Mouse (Mus musculus): Measurements from ENCODE around the gene Tbcd. TPM values are rescaled to one million over a fixed set of nuclear protein-coding genes. Genes with fewer than 3 reads are reported as not detected.

The Tbcd gene
- total RNA-seq, 2 experiments from 2014 or later: 11.0 to 11.6 TPM

DNA sequence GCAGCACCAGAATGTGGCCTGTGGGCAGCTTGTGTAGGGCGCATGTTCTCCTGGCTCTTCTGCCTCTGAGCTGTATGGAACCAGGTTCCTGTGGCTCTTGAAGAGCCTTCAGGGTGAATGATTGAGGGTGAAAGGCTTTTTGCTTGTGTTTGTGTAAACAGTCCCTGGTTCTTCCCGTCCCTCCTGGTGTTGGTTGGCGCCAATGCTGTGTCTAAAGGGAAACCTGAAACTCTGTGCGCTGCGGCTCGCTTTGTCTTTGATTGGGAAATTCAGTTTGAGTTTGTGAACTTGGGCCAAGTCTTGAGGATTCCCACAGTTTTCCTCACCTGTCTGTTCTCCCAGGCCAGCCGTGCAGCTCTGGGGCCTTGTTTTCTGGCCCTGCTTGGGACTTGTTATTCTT, 72.4 kb downstream of the Tbcd start:
- no peak for DNase-seq
- intact Hi-C loops (cut with DNase I): no loop called here

- no peak for DNase-seq
- intact Hi-C loops (cut with DNase I): no loop called here
These were observed 78.0 kb downstream of the Tbcd start for GRCm38 (mm10) chr11:121529747-121530146.

DNA sequence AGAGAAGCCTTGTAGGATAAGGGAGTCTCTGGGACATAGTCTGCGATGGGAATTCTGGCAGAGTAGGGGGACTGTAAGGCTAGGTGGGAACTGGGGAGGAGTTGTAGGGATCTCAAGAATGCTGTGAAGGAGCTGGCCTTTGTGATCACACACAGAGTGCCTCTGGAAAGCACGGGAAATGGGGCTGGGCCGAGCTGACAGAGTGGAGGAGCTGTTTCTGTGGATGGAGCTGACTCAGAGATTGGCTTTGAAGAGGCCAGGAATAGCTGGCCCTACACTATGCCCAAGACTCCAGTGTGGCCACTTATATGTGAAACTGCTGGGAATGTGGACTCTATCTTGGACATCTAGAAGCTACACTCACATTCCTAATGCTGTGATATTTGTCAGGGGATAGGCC, 84.8 kb downstream of the Tbcd start:
- no peak for DNase-seq
- intact Hi-C loops (cut with DNase I): no loop called here

DNA sequence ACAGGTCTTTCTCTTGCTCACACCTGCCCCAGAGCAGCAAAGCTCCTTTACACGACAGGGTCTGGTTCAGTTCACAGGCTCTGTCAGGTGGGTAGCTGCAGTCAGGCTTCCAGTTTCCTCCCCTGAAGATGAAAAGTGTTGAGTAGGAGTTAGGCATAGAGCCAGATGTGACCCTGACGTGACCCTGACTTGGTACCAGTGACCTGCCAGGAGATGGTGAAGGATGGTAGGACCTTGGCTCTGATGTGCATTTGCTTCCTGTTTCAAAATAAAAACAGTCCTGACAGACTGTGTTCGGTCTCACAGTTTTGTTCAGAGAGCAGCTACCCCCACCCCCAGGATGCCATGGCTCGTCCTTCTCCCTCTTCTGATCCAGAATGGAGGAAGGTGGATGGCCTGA, 90.7 kb downstream of the Tbcd start:
- DNase-seq: no peak
- intact Hi-C loops (cut with DNase I): no loop called here

GRCm38 (mm10) chr11:121543287-121543856, 91.6 kb downstream of the Tbcd start:
- intact Hi-C loops (cut with DNase I): no loop called here
- DNase-seq: no peak

- intact Hi-C loops (cut with DNase I): no loop called here
- DNase-seq: no peak
These were observed 92.2 kb downstream of the Tbcd start for GRCm38 (mm10) chr11:121543922-121544321.

DNA sequence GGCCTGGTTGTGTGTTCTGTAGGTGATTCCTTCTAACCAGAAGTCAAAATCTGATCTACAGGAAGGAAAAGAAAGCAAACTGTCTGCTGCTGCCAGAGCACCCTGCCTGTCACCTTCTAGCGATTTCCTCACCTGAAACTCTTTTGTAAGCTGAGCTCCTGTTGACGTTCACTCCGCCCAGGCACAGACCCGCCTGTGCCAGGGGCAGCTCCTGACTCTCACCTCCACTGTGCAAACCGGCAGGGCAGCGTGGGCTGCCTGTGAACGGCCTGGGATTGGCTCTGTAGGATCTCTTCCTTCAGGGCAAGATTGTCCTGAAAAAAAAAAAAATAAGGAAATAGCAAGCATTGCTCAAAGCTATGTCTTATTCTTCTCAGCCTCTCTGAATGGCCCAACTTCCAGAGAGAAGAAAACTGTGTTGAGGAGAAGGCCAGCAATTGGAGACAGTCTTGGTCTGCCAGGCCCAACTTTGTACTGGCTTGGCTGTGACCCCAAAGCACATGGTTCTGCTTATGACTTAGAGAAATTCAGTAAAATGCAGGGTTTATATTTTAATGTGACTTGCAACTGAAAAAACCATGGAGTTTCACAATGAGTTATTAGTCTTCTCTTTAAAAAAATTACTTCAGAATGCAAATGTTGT, 93.1 kb downstream of the Tbcd start:
- intact Hi-C loops (cut with DNase I): no loop called here
- DNase-seq: no peak

GRCm38 (mm10) chr11:121545398-121546034, 93.8 kb downstream of the Tbcd start:
- no peak for DNase-seq

DNA sequence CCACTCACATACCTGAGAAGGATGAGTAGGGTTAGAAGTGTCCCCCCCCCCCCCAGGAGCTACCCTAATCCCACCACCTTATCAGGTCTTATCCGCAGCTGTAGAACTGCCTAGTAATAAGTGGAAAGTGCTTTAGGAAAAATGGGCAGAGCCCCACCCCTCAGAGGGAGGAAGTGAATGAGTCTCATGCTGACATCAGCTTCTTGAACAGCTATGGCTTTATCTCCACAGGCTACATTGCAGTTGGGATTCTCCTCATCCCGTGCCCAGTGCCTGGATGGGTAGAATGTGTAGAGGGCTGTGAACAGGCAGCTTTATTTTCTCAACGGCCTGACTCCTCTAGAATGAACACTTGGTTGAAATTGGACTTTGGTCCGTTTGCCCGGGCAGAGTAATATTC, 95.5 kb downstream of the Tbcd start:
- intact Hi-C loops (cut with DNase I): no loop called here

More at GRCm38 (mm10) chr11:121545398-121546034, 93.8 kb downstream of the Tbcd start:
- intact Hi-C loops (cut with DNase I): no loop called here

DNA sequence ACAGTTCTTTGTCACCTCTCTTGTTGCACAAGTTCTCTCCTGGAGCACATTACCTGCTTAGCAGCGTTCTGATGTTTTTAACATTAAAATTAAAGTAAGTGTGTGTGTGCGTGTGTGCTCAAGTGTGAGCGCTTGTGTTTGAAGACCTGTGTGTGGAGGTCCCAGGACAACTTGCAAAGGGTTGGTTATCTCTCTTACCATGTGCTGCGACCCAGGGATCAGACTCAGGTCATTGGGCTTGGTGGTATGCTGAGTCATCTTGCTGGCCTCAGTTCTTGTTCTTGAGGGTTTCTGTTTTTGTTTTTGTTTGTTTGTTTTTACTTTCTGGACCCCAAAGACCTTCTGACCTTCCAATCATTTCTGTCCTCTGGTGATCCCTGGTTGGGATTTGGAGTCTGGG, 96.2 kb downstream of the Tbcd start:
- no peak for DNase-seq

More for the DNA sequence above, 95.5 kb downstream of the Tbcd start:
- DNase-seq: no peak

GRCm38 (mm10) chr11:121548996-121549842, 97.5 kb downstream of the Tbcd start:
- intact Hi-C loops (cut with DNase I): no loop called here
- DNase-seq: no peak

More for the DNA sequence above, 96.2 kb downstream of the Tbcd start:
- intact Hi-C loops (cut with DNase I): no loop called here

GRCm38 (mm10) chr11:121549843-121550647, 98.3 kb downstream of the Tbcd start:
- no peak for DNase-seq
- intact Hi-C loops (cut with DNase I): no loop called here

GRCm38 (mm10) chr11:121551206-121551799, 99.6 kb downstream of the Tbcd start:
- DNase-seq: no peak
- intact Hi-C loops (cut with DNase I): no loop called here

- intact Hi-C loops (cut with DNase I): no loop called here
- DNase-seq: no peak
These were observed 100.4 kb downstream of the Tbcd start for GRCm38 (mm10) chr11:121552167-121552566.

DNA sequence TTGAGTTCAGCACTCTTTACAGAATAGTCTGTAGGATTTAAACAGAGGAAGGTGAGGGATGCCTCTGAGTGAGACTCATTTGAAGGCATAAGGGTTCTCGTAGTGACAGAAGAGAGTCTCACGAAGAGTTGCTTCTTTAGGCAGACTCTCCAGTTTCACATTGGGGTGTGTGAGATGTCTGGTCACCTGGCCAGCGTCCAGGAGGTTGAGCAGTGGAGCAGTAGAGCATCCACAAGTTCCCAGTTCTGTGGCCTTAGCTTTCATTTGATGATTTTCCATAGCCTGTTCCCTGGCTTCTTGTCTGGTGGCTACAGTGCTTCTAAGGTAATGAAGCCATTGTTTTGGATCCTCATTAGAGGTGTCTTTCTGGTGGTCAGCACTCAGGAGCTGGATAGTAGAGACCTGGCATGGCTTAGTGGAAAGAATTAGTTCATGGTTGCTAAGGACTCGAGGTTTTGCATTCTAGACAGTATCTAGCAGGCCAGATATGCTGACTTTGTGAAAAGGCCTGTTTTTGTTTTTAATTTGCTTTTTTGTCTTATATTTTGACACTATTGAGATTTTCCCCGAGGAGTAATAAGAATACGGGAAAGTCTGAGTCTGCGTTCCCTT, 101.2 kb downstream of the Tbcd start:
- intact Hi-C loops (cut with DNase I): no loop called here
- no peak for DNase-seq

GRCm38 (mm10) chr11:121553458-121553857, 101.7 kb downstream of the Tbcd start:
- intact Hi-C loops (cut with DNase I): no loop called here
- DNase-seq: no peak

DNA sequence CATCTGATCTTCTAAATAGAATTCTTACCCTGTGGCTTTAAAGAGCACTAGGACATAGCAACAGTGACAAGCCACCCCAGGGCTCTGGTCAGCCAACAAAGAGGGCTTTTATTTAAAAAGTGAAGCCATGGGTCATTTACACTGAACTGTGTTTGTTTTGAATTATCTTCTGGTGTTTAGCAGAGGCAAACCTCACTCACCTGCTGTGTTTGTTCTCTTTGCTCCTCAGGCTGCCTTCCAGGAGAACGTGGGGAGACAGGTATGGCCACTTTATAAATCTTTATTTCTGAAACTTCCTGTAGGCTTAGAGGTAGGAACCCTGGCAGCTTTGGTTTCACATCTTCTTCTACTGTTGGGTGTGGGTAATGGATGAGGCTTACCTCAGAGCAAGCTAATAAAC, 105.0 kb downstream of the Tbcd start:
- intact Hi-C loops (cut with DNase I): no loop called here
- DNase-seq: no peak

GRCm38 (mm10) chr11:121557946-121558345, 106.2 kb downstream of the Tbcd start:
- DNase-seq: no peak
- intact Hi-C loops (cut with DNase I): no loop called here

- intact Hi-C loops (cut with DNase I): no loop called here
- no peak for DNase-seq
These were observed 106.8 kb downstream of the Tbcd start for GRCm38 (mm10) chr11:121558522-121558921.

All from heart, postnatal 36 days (tissue).